Mouse (Mus musculus): ENCODE measurements around the gene Ass1. TPM values are rescaled to one million over a fixed set of nuclear protein-coding genes. Genes with fewer than 3 reads are reported as not detected.

Ass1 gene
- polyA plus RNA-seq, 1 experiment from 2014 or later, result 13.3 TPM

DNA sequence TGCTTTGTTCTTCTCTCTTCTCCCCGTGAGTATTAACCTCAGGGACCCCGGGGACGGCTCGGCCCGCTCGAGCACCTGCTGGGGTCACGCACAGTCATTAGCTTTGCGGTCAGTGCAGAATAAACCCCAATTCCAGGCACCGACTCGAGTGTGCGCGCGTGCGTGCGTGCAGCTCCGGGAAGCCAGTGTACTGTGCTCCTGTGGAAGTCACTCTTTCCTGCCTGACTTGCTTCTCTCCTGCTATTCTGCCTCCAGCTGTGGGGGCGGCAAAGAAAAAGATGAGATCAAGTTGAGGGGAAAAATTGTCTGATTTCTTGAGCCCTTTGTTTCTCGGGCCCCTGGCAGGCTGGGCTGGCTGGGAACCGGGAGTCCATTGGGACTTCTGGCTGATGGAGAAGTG is 27.6 kb downstream of the Ass1 start:
- Histone ChIP-seq H3K4me3 (0 out of 2 replicates have a peak overlapping the region, but pooled peaks have one; percentile 14), H3K27ac (replicated peaks) (peak overlapping the region; percentile 65), H3K9me3 (replicated peaks) (no peaks in the 10 kb centered on the region), H3K27me3 (ENCODE audit: low read depth, poor library complexity, severe bottlenecking) (peaks cover 100% of the 10 kb centered on the region), H3K36me3 (no peaks in the 10 kb centered on the region), H3K4me1 (peaks cover 99% of the 10 kb centered on the region)
- 63% methylated on average over 19 of the region's 19 CpGs for WGBS
- DNase-seq (ENCODE audit: low spot score), result no peak

- Histone ChIP-seq H3K27me3 (ENCODE audit: low read depth, poor library complexity, severe bottlenecking) (peaks cover 100% of the 10 kb centered on the region), H3K4me1 (peaks cover 96% of the 10 kb centered on the region), H3K36me3 (no peaks in the 10 kb centered on the region), H3K4me3 (peak overlapping the region; percentile 34), H3K9me3 (replicated peaks) (no peaks in the 10 kb centered on the region), H3K27ac (replicated peaks) (peak overlapping the region; percentile 65)
- no peak for DNase-seq (ENCODE audit: low spot score)
- WGBS, result 21% methylated on average over 21 of the region's 21 CpGs
These were observed 29.6 kb downstream of the Ass1 start for GRCm38 (mm10) chr2:31499327-31500291.

GRCm38 (mm10) chr2:31500292-31501204 is 30.5 kb downstream of the Ass1 start:
- WGBS, result 58% methylated on average over 24 of the region's 24 CpGs
- Histone ChIP-seq H3K4me1 (peaks cover 96% of the 10 kb centered on the region), H3K36me3 (no peaks in the 10 kb centered on the region), H3K9me3 (replicated peaks) (no peaks in the 10 kb centered on the region), H3K4me3 (peak overlapping the region; percentile 34), H3K27ac (replicated peaks) (peak overlapping the region; percentile 65), H3K27me3 (ENCODE audit: low read depth, poor library complexity, severe bottlenecking) (peaks cover 100% of the 10 kb centered on the region)
- peak; percentile 78 for DNase-seq (ENCODE audit: low spot score)

DNA sequence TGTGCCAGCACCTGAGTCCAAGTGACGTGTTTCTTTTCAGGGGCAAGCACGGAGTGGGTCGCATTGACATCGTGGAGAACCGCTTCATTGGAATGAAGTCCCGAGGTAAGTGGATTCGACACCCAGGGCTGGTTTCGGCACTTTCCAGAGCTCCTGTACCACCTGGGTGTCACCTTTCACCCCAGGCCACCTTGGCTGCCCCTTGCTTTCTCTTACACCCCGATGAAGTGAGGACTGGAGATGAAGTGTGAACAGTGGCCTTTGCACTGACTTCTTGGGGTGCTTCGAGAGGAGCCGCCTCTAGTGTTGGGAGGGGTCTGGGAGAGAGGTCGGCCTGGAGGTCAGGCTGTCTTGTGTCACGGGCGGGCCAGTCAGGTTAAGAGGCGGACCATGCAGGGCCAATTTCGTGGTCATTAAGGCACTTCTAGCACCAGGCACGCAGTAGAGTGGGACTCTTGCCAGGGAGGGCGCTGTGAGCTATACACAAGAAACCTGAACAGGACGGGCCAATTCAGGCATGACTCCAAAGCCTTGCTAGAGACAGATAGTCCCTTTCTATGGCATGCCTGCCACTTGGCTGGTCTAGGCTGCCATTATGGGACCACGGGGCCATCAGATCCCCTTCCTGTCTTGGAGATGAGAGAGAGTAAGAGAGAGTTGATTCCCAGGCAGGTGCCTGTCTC is 31.6 kb downstream of the Ass1 start:
- peaks cover 88% of the 10 kb centered on the region for H3K4me1 ChIP-seq

GRCm38 (mm10) chr2:31502616-31503522 is 32.9 kb downstream of the Ass1 start:
- no peaks in the 10 kb centered on the region for H3K36me3 ChIP-seq
- peaks cover 76% of the 10 kb centered on the region for H3K4me1 ChIP-seq
- H3K9me3 ChIP-seq (replicated peaks), result no peaks in the 10 kb centered on the region
- 50% methylated on average over 15 of the region's 15 CpGs for WGBS
- no peak for DNase-seq (ENCODE audit: low spot score)
- no peak overlapping the region for H3K4me3 ChIP-seq
- H3K27me3 ChIP-seq (ENCODE audit: low read depth, poor library complexity, severe bottlenecking), result peaks cover 100% of the 10 kb centered on the region
- H3K27ac ChIP-seq (replicated peaks), result no peak overlapping the region

More for the DNA sequence above, 31.6 kb downstream of the Ass1 start:
- Histone ChIP-seq H3K27ac (replicated peaks) (peak overlapping the region; percentile 65), H3K9me3 (replicated peaks) (no peaks in the 10 kb centered on the region), H3K36me3 (no peaks in the 10 kb centered on the region), H3K27me3 (ENCODE audit: low read depth, poor library complexity, severe bottlenecking) (peaks cover 100% of the 10 kb centered on the region), H3K4me3 (peak overlapping the region; percentile 34; the same call in 1 of the 2 replicates)
- DNase-seq (ENCODE audit: low spot score), result peak; percentile 62
- WGBS, result 53% methylated on average over 20 of the region's 20 CpGs

GRCm38 (mm10) chr2:31505472-31505871 is 35.5 kb downstream of the Ass1 start:
- Histone ChIP-seq H3K27ac (replicated peaks) (no peak overlapping the region), H3K36me3 (no peaks in the 10 kb centered on the region), H3K4me3 (no peak overlapping the region), H3K9me3 (replicated peaks) (no peaks in the 10 kb centered on the region), H3K27me3 (ENCODE audit: low read depth, poor library complexity, severe bottlenecking) (peaks cover 99% of the 10 kb centered on the region), H3K4me1 (peaks cover 49% of the 10 kb centered on the region)
- DNase-seq (ENCODE audit: low spot score), result no peak
- 68% methylated on average over 11 of the region's 11 CpGs for WGBS

GRCm38 (mm10) chr2:31508851-31509250 is 38.8 kb downstream of the Ass1 start:
- no peaks in the 10 kb centered on the region for H3K36me3 ChIP-seq
- peaks cover 30% of the 10 kb centered on the region for H3K4me1 ChIP-seq
- 94% methylated on average over 6 of the region's 6 CpGs for whole genome bisulfite sequencing
- no peaks in the 10 kb centered on the region for H3K9me3 ChIP-seq (replicated peaks)
- H3K27ac ChIP-seq (replicated peaks), result no peak overlapping the region
- H3K4me3 ChIP-seq, result no peak overlapping the region
- peaks cover 94% of the 10 kb centered on the region for H3K27me3 ChIP-seq (ENCODE audit: low read depth, poor library complexity, severe bottlenecking)
- DNase-seq (ENCODE audit: low spot score), result no peak

DNA sequence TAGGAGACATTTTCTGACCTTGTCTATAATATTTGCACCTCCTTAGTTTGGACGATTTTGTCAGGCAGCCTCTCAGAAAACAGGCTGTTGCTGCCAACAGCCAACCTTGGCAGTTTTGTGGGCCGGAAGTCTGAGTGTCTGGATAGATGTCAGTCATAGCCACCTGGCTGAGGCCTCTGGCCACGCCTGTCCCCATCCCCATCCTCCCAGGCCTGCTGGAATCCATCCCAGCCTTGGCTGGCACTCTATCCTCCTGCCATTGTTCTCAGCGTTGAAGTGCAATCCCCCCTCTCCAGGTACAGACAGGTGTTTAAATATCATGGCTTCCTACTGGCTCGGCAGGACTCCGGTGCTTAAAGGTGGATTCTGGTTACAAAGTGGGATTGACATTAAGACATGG is 41.3 kb downstream of the Ass1 start:
- Histone ChIP-seq H3K27me3 (ENCODE audit: low read depth, poor library complexity, severe bottlenecking) (peaks cover 69% of the 10 kb centered on the region), H3K9me3 (replicated peaks) (peaks cover 19% of the 10 kb centered on the region)
- WGBS, result 77% methylated on average over 6 of the region's 6 CpGs

DNA sequence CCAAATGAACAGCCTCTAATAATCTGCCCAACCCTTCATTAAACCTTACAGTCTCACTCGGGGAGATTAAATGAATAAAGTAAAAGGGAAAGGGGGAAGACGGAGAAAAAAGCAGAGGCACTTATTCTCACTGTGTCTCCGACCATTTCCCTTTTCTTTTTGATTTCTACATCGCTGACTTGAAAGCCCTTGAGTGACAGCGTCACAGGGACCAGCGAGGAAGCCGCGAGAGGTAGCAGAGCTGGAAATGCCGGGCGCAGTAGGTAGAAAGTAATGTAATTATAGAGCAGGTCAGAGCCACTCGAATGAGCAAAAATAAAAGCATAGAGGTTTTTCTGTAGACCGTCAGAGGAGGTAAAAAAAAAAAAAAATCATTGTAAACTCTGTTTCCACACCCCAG is 46.5 kb downstream of the Ass1 start:
- Histone ChIP-seq H3K27ac (replicated peaks) (no peak overlapping the region), H3K27me3 (ENCODE audit: low read depth, poor library complexity, severe bottlenecking) (peaks cover 35% of the 10 kb centered on the region), H3K9me3 (replicated peaks) (peaks cover 19% of the 10 kb centered on the region), H3K4me3 (no peak overlapping the region), H3K36me3 (peaks cover 14% of the 10 kb centered on the region), H3K4me1 (peaks cover 11% of the 10 kb centered on the region)
- WGBS, result 74% methylated on average over 12 of the region's 12 CpGs
- DNase-seq (ENCODE audit: low spot score), result no peak

More for the DNA sequence above, 41.3 kb downstream of the Ass1 start:
- H3K4me3 ChIP-seq, result no peak overlapping the region
- H3K27ac ChIP-seq (replicated peaks), result no peak overlapping the region
- no peak for DNase-seq (ENCODE audit: low spot score)
- peaks cover 14% of the 10 kb centered on the region for H3K36me3 ChIP-seq
- H3K4me1 ChIP-seq, result peaks cover 11% of the 10 kb centered on the region

- WGBS, result 87% methylated on average over 16 of the region's 16 CpGs
- H3K9me3 ChIP-seq (replicated peaks), result no peaks in the 10 kb centered on the region
- H3K27ac ChIP-seq (replicated peaks), result no peak overlapping the region
- H3K27me3 ChIP-seq (ENCODE audit: low read depth, poor library complexity, severe bottlenecking), result peaks cover 53% of the 10 kb centered on the region
- H3K4me3 ChIP-seq, result no peak overlapping the region
- DNase-seq (ENCODE audit: low spot score), result no peak
- no peaks in the 10 kb centered on the region for H3K36me3 ChIP-seq
- H3K4me1 ChIP-seq, result peaks cover 21% of the 10 kb centered on the region
These were observed 51.9 kb downstream of the Ass1 start for GRCm38 (mm10) chr2:31521800-31522335.

DNA sequence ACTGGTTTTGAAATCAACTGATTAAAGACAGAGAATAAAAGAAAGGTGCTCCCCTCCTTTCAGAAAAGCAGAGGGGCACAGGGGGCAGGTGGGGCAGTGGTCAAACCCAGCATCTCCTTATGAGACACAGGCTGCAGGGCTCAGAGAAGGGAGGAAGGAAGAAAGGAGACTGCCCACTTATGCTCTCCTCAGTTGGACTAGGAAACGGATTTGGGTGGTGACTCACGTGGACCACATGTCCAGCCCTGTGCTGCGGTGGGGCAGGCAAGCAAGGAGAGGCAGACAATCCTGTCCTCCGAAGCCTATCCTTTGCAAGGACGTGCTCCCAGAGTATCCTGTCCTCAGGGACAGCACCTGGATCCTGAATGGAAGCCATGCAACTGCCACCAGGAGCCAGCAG is 54.6 kb downstream of the Ass1 start:
- peaks cover 54% of the 10 kb centered on the region for H3K27me3 ChIP-seq (ENCODE audit: low read depth, poor library complexity, severe bottlenecking)
- H3K4me3 ChIP-seq, result no peak overlapping the region
- H3K36me3 ChIP-seq, result no peaks in the 10 kb centered on the region
- 83% methylated on average over 5 of the region's 5 CpGs for WGBS
- no peak for DNase-seq (ENCODE audit: low spot score)
- no peaks in the 10 kb centered on the region for H3K9me3 ChIP-seq (replicated peaks)
- 0 out of 2 replicates have a peak overlapping the region, but pooled peaks have one; percentile 55 for H3K27ac ChIP-seq (replicated peaks)
- H3K4me1 ChIP-seq, result peaks cover 41% of the 10 kb centered on the region
